15 mouse cellular contexts compared by ENCODE assay signal in the genomic region with DNA sequence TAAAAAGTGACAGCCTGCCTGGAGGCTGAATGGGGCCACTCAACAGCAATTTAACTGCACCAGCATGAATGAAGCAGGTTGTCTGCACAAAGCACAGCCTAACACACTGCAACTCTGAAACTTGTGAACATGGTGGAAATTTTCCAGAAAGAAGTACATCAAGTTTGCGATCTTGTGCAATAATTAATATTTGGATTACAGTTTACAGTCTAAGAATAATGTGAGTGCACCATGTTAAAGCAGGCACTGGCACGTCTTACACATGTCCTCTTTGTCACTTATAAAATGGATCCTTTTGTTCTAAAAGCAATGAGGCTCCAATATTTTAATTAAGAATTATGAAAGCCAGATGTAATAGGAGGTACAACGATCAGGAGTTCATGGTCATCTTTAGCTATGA.
"Had no signal": no experiment of that assay in that cellular context is flagged by ENCODE, and none has a peak within 500 bp of the region (broad histone marks: within the 10 kb centered on the region; RNA-seq: fewer than 3 reads in every experiment).

No protein-coding gene starts in this region.

- H3K4me3 ChIP-seq: midbrain, embryonic 10.5 days; midbrain, embryonic 12.5 days; midbrain, embryonic 15.5 days; neural tube, embryonic 12.5 days had no signal

- H3K4me1 ChIP-seq: midbrain, embryonic 10.5 days; midbrain, embryonic 12.5 days; midbrain, embryonic 15.5 days; neural tube, embryonic 12.5 days had no signal

- H3K27ac ChIP-seq: midbrain, embryonic 10.5 days; midbrain, embryonic 12.5 days; midbrain, embryonic 15.5 days; neural tube, embryonic 12.5 days had no signal

- H3K36me3 ChIP-seq: midbrain, embryonic 12.5 days had no signal

- H3K9me3 ChIP-seq: midbrain, embryonic 10.5 days; midbrain, embryonic 12.5 days; midbrain, embryonic 15.5 days; neural tube, embryonic 12.5 days had no signal

- H3K9ac ChIP-seq: lung, embryonic 14.5 days; midbrain, embryonic 12.5 days; midbrain, embryonic 15.5 days; neural tube, embryonic 12.5 days had no signal

- DNase-seq: lung, adult 18-20 months; lung, embryonic 14.5 days; lung, postnatal 10 days; lung, postnatal 4 days; right cerebral cortex, adult 18-20 months; right cerebral cortex, postnatal 25 days; right cerebral cortex, postnatal 4 days; spleen, adult 18-20 months; thymus, adult 18-20 months; thymus, postnatal 14 days; thymus, postnatal 36 days had no signal

- H3K4me2 ChIP-seq: lung, embryonic 14.5 days; midbrain, embryonic 12.5 days; midbrain, embryonic 15.5 days; neural tube, embryonic 12.5 days had no signal

- ATAC-seq: midbrain, embryonic 15.5 days had no signal

- H3K27me3 ChIP-seq: midbrain, embryonic 12.5 days; midbrain, embryonic 15.5 days; neural tube, embryonic 12.5 days had no signal
